Mouse (Mus musculus): ENCODE measurements around the gene Msh6. TPM values are rescaled to one million over a fixed set of nuclear protein-coding genes. Genes with fewer than 3 reads are reported as not detected.
"Not testable (repeated sequence)": the region's sequence is repeated elsewhere in the genome, so short reads cannot be mapped to it uniquely, and the experiment has no call there.

The Msh6 gene
- polyA plus RNA-seq (2017; shearing (Covaris generic)): 10 to 100 TPM; 12.3 to 15.8 (median 15.0) TPM

- ATAC-seq: peak; percentile 89
These were observed at the start of gene Msh6 for GRCm38 (mm10) chr17:87974629-87975228. Gene Msh6, plus strand, starts transcription at chr17:87975062.

GRCm38 (mm10) chr17:87934326-87934725, 40.5 kb upstream of the Msh6 start:
- ATAC-seq: no peak

- ATAC-seq: no peak
These were observed 40.1 kb upstream of the Msh6 start for GRCm38 (mm10) chr17:87934736-87935135.

- no peak for ATAC-seq
These were observed 38.7 kb upstream of the Msh6 start for GRCm38 (mm10) chr17:87936156-87936555.

GRCm38 (mm10) chr17:87948965-87949584, 25.8 kb upstream of the Msh6 start:
- ATAC-seq: peak; percentile 91

- not testable (repeated sequence) for ATAC-seq
These were observed 20.2 kb upstream of the Msh6 start for GRCm38 (mm10) chr17:87954618-87955124.

- ATAC-seq: no peak
These were observed 17.6 kb upstream of the Msh6 start for GRCm38 (mm10) chr17:87957096-87957840.

- ATAC-seq: no peak
These were observed 16.6 kb upstream of the Msh6 start for GRCm38 (mm10) chr17:87958283-87958682.

GRCm38 (mm10) chr17:87959406-87959805, 15.5 kb upstream of the Msh6 start:
- ATAC-seq: not testable (repeated sequence)

GRCm38 (mm10) chr17:87959931-87960330, 14.9 kb upstream of the Msh6 start:
- not testable (repeated sequence) for ATAC-seq

- no peak for ATAC-seq
These were observed 11.5 kb upstream of the Msh6 start for GRCm38 (mm10) chr17:87963081-87964075.

GRCm38 (mm10) chr17:87968483-87968926, 6.4 kb upstream of the Msh6 start:
- peak; percentile 75 for ATAC-seq

- ATAC-seq: not testable (repeated sequence)
These were observed 2.9 kb upstream of the Msh6 start for GRCm38 (mm10) chr17:87971696-87972591.

- no peak for ATAC-seq
These were observed 2.0 kb upstream of the Msh6 start for GRCm38 (mm10) chr17:87972856-87973255.

- no peak for ATAC-seq
These were observed 1.3 kb upstream of the Msh6 start for GRCm38 (mm10) chr17:87973261-87974167.

- peak; percentile 29 for ATAC-seq
These were observed 479 bp downstream of the Msh6 start for GRCm38 (mm10) chr17:87975229-87975853.

GRCm38 (mm10) chr17:87976154-87976806, 1.4 kb downstream of the Msh6 start:
- no peak for ATAC-seq

- not testable (repeated sequence) for ATAC-seq
These were observed 2.1 kb downstream of the Msh6 start for GRCm38 (mm10) chr17:87976927-87977326.

GRCm38 (mm10) chr17:87979696-87980095, 4.8 kb downstream of the Msh6 start:
- not testable (repeated sequence) for ATAC-seq

Data from inflammation-experienced regulatory T-cells, adult 6 months (primary cell).